Mouse (Mus musculus): ENCODE results near the gene Fam43b.

- peak; percentile 19; the same call in 1 of the 2 replicates for TF ChIP-seq CTCF (IDR thresholded peaks at IDR 0.05; ENCODE audit: low read depth)
- no peak for TF ChIP-seq EP300 (IDR thresholded peaks at IDR 0.05; ENCODE audit: low read depth)
These were observed 28.5 kb downstream of the Fam43b start, which contains the start of gene Cda for GRCm38 (mm10) chr4:138367641-138368497.
